Mouse (Mus musculus) C2C12 (cell line): ENCODE results near the gene Meiob.

Experiments
- CEBPB ChIP-seq: IDR thresholded peaks from one replicate; pipeline ENCODE4 v1.6.1; 2011; ENCODE audit warnings: low read depth, mild to moderate bottlenecking, control low read depth, moderate library complexity
- CTCF ChIP-seq: IDR thresholded peaks from one replicate; pipeline ENCODE4 v1.5.1; 2011; ENCODE audit not compliant: control insufficient read depth, insufficient read depth, insufficient read length
- FOSL1 ChIP-seq: IDR thresholded peaks from one replicate; pipeline ENCODE4 v1.8.0; 2011; ENCODE audit warnings: mild to moderate bottlenecking, low read length; ENCODE audit not compliant: poor library complexity, insufficient read depth, severe bottlenecking
- MAX ChIP-seq: IDR thresholded peaks from one replicate; pipeline ENCODE4 v1.6.1; 2011; ENCODE audit warnings: mild to moderate bottlenecking, control low read depth
- USF1 ChIP-seq: IDR thresholded peaks from one replicate; pipeline ENCODE4 v1.6.1; 2011; ENCODE audit warnings: low read depth, mild to moderate bottlenecking, control low read depth, moderate library complexity

DNA sequence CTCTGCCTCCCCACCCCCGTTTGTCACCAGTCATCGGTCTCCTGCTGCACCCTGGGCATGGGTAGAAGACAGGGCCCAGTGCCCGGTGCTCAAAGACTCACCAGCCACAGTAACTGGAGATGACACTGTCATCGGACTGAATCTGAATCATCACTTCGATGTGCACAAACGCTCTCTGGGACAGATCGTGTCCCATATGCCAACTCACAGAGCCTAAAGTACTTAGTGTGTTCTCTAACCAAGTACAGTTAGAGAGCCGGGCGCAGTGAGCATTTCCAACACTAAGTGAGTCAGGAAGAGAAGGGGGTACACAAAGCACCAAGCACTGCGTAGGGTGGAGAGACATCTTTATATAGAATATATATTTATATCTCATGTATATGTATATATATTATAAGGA, 63.8 kb downstream of the Meiob start:
- TF ChIP-seq CTCF: no peak
- no peak for TF ChIP-seq FOSL1
- TF ChIP-seq USF1: no peak
- TF ChIP-seq CEBPB: no peak
- no peak for TF ChIP-seq MAX
